Mouse (Mus musculus): Measurements from ENCODE around the gene Pex13. TPM values are rescaled to one million over a fixed set of nuclear protein-coding genes. Genes with fewer than 3 reads are reported as not detected.

Gene Pex13
- polyA plus RNA-seq, 1 experiment from 2014 or later = 24.9 TPM

DNA sequence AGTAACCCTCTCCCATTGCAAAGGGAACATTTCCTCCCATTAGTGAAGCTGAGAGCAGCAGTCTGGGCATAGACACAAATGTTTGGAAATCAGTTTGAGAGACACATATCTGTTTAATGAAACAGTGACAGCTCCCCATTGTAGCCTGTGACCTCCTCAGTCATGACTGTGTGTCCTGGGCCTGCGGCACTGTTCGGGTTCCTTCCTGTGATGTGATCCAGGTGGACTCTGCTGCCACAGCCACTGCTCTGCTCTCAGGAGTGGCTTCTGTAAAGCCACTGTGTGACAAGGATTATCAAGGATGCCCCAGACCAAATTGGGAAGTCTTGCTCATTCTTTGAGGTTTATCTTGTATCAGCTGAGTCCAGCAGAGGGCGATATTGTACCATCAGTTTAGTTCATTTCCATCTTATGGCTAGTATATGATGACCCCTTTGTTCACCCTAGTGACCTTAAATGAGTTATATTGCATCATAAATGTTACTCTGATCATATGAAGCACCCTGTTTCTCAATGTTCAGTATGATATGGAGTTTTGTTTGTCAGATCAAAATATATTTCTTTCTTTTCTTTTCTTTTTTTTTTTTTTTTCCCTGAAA lies 13.4 kb upstream of the Pex13 start:
- DNase-seq (peak; percentile 70), ATAC-seq (peak; percentile 64)
- Histone ChIP-seq H3K27ac (ENCODE audit: low read depth) (no peak overlapping the region), H3K9ac (replicated peaks) (no peak overlapping the region), H3K4me3 (ENCODE audit: low read depth, low read length) (no peak overlapping the region), H3K36me3 (replicated peaks; ENCODE audit: insufficient read depth, low read length) (peaks cover 28% of the 10 kb centered on the region), H3K9me3 (ENCODE audit: low read length) (no peaks in the 10 kb centered on the region), H3K4me2 (ENCODE audit: low read depth, low read length) (no peak overlapping the region), H3K27me3 (ENCODE audit: insufficient read depth, low read length) (no peaks in the 10 kb centered on the region), H3K4me1 (ENCODE audit: insufficient read depth) (no peaks in the 10 kb centered on the region)
- WGBS (ENCODE audit: insufficient replicate concordance) = 46% methylated on average over 3 of the region's 3 CpGs
- TF ChIP-seq CTCF (IDR thresholded peaks at IDR 0.05; ENCODE audit: low read depth) (peak; percentile 90), EP300 (IDR thresholded peaks at IDR 0.05; ENCODE audit: low read depth) (no peak)

GRCm38 (mm10) chr11:23676100-23676499 lies 10.3 kb upstream of the Pex13 start:
- Histone ChIP-seq H3K27ac (ENCODE audit: low read depth) (no peak overlapping the region), H3K4me2 (ENCODE audit: low read depth, low read length) (no peak overlapping the region), H3K9ac (replicated peaks) (no peak overlapping the region), H3K4me3 (ENCODE audit: low read depth, low read length) (no peak overlapping the region), H3K4me1 (ENCODE audit: insufficient read depth) (no peaks in the 10 kb centered on the region), H3K9me3 (ENCODE audit: low read length) (no peaks in the 10 kb centered on the region), H3K27me3 (ENCODE audit: insufficient read depth, low read length) (no peaks in the 10 kb centered on the region), H3K36me3 (replicated peaks; ENCODE audit: insufficient read depth, low read length) (peaks cover 41% of the 10 kb centered on the region)
- ATAC-seq = no peak
- TF ChIP-seq CTCF (IDR thresholded peaks at IDR 0.05; ENCODE audit: low read depth) (no peak), EP300 (IDR thresholded peaks at IDR 0.05; ENCODE audit: low read depth) (no peak)
- WGBS (ENCODE audit: insufficient replicate concordance) = 89% methylated on average over 5 of the region's 5 CpGs
- no peak for DNase-seq

GRCm38 (mm10) chr11:23672256-23672749 lies 6.5 kb upstream of the Pex13 start:
- DNase-seq = no peak
- Histone ChIP-seq H3K27me3 (ENCODE audit: insufficient read depth, low read length) (no peaks in the 10 kb centered on the region), H3K36me3 (replicated peaks; ENCODE audit: insufficient read depth, low read length) (peaks cover 32% of the 10 kb centered on the region), H3K4me3 (ENCODE audit: low read depth, low read length) (no peak overlapping the region), H3K4me2 (ENCODE audit: low read depth, low read length) (no peak overlapping the region), H3K9me3 (ENCODE audit: low read length) (no peaks in the 10 kb centered on the region), H3K9ac (replicated peaks) (no peak overlapping the region), H3K4me1 (ENCODE audit: insufficient read depth) (no peaks in the 10 kb centered on the region), H3K27ac (ENCODE audit: low read depth) (no peak overlapping the region)
- TF ChIP-seq CTCF (IDR thresholded peaks at IDR 0.05; ENCODE audit: low read depth) (no peak), EP300 (IDR thresholded peaks at IDR 0.05; ENCODE audit: low read depth) (no peak)
- no peak for ATAC-seq
- WGBS (ENCODE audit: insufficient replicate concordance) = 84% methylated on average over 4 of the region's 4 CpGs

GRCm38 (mm10) chr11:23667128-23667527 lies 1.4 kb upstream of the Pex13 start:
- 26% methylated on average over 3 of the region's 3 CpGs for WGBS (ENCODE audit: insufficient replicate concordance)
- no peak for DNase-seq
- Histone ChIP-seq H3K4me3 (ENCODE audit: low read depth, low read length) (peak overlapping the region; percentile 97), H3K27me3 (ENCODE audit: insufficient read depth, low read length) (no peaks in the 10 kb centered on the region), H3K27ac (ENCODE audit: low read depth) (0 out of 2 replicates have a peak overlapping the region, but pooled peaks have one; percentile 96), H3K9ac (replicated peaks) (peak overlapping the region; percentile 96; the same call in 1 of the 2 replicates), H3K4me2 (ENCODE audit: low read depth, low read length) (peak overlapping the region; percentile 82), H3K36me3 (replicated peaks; ENCODE audit: insufficient read depth, low read length) (peaks cover 3% of the 10 kb centered on the region; the same call in 1 of the 2 replicates), H3K9me3 (ENCODE audit: low read length) (no peaks in the 10 kb centered on the region), H3K4me1 (ENCODE audit: insufficient read depth) (peaks cover 2% of the 10 kb centered on the region; the same call in 1 of the 2 replicates)
- TF ChIP-seq CTCF (IDR thresholded peaks at IDR 0.05; ENCODE audit: low read depth) = no peak
- no peak for TF ChIP-seq EP300 (IDR thresholded peaks at IDR 0.05; ENCODE audit: low read depth)
- no peak for ATAC-seq

- ATAC-seq = peak; percentile 22; the same call in 1 of the 2 replicates
- whole genome bisulfite sequencing (ENCODE audit: insufficient replicate concordance) = 9% methylated on average over 5 of the region's 5 CpGs
- Histone ChIP-seq H3K4me3 (ENCODE audit: low read depth, low read length) (peak overlapping the region; percentile 97), H3K9ac (replicated peaks) (peak overlapping the region; percentile 96), H3K4me1 (ENCODE audit: insufficient read depth) (peaks cover 2% of the 10 kb centered on the region; the same call in 1 of the 2 replicates), H3K27me3 (ENCODE audit: insufficient read depth, low read length) (no peaks in the 10 kb centered on the region), H3K9me3 (ENCODE audit: low read length) (no peaks in the 10 kb centered on the region), H3K27ac (ENCODE audit: low read depth) (peak overlapping the region; percentile 96), H3K36me3 (replicated peaks; ENCODE audit: insufficient read depth, low read length) (peaks cover 3% of the 10 kb centered on the region; the same call in 1 of the 2 replicates), H3K4me2 (ENCODE audit: low read depth, low read length) (peak overlapping the region; percentile 82)
- TF ChIP-seq CTCF (IDR thresholded peaks at IDR 0.05; ENCODE audit: low read depth) (no peak), EP300 (IDR thresholded peaks at IDR 0.05; ENCODE audit: low read depth) (no peak)
- no peak for DNase-seq
These were observed 767 bp upstream of the Pex13 start for GRCm38 (mm10) chr11:23666526-23666925.

DNA sequence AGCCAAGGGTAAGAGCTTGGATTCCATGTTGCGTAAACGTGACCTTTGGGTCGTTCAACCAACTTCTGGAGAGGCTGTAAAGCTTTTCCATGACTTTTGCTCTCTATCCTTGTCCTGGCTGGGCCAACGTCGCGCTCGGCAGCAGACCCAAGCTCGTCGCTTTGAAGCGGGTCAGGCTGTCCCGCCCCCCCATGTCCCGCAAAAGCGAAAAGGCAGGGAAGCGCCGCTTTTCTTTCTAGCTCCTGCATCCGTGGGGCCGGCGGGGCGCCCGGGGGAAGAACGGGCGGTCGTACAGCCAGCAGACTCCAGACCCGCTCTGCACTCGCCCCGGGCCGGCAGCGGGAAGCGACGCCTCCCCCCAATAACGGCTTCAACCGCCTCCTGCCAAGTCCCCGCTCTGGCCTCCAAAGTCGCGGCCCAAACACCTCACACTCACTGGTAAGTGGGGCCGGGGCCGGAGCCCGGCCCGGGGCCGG lies 410 bp downstream of the Pex13 start, which contains the start of gene Pus10:
Gene Pus10 (plus strand): TSS at position 364 of the 476 bp plus-strand sequence.
- Histone ChIP-seq H3K27ac (ENCODE audit: low read depth) (peak within 1 kb of the TSS; percentile 96), H3K9ac (replicated peaks) (peak within 1 kb of the TSS; percentile 96), H3K4me3 (ENCODE audit: low read depth, low read length) (peak within 1 kb of the TSS; percentile 97), H3K9me3 (ENCODE audit: low read length) (no peaks in the 10 kb centered on the region), H3K27me3 (ENCODE audit: insufficient read depth, low read length) (no peaks in the 10 kb centered on the region), H3K4me2 (ENCODE audit: low read depth, low read length) (peak within 1 kb of the TSS; percentile 82), H3K36me3 (replicated peaks; ENCODE audit: insufficient read depth, low read length) (peaks cover 3% of the 10 kb centered on the region; the same call in 1 of the 2 replicates), H3K4me1 (ENCODE audit: insufficient read depth) (peaks cover 4% of the 10 kb centered on the region)
- DNase-seq (peak; percentile 72), ATAC-seq (peak; percentile 62)
- peak; percentile 35; the same call in 1 of the 2 replicates for TF ChIP-seq EP300 (IDR thresholded peaks at IDR 0.05; ENCODE audit: low read depth)
- no peak for TF ChIP-seq CTCF (IDR thresholded peaks at IDR 0.05; ENCODE audit: low read depth)
- WGBS (ENCODE audit: insufficient replicate concordance) = 2% methylated on average over 39 of the region's 40 CpGs
